Mouse (Mus musculus): ENCODE data around the gene Nckap5. TPM values are rescaled to one million over a fixed set of nuclear protein-coding genes. Genes with fewer than 3 reads are reported as not detected.

The Nckap5 gene
- polyA plus RNA-seq, 1 experiment: 3.1 TPM

GRCm38 (mm10) chr1:126557791-126558294, 272.8 kb downstream of the Nckap5 start:
- Histone ChIP-seq H3K27me3 (replicated peaks; ENCODE audit: control insufficient read depth, insufficient read depth, low read length) (no peaks in the 10 kb centered on the region), H3K4me3 (ENCODE audit: insufficient read depth, low read depth, low read length) (no peak overlapping the region), H3K27ac (ENCODE audit: insufficient read depth, low read depth, low read length) (no peak overlapping the region), H3K4me1 (ENCODE audit: control insufficient read depth, insufficient read depth, low read length) (no peaks in the 10 kb centered on the region), H3K36me3 (ENCODE audit: control insufficient read depth, insufficient read depth, low read length) (no peaks in the 10 kb centered on the region)
- TF ChIP-seq POLR2A (IDR thresholded peaks at IDR 0.05; ENCODE audit: low read depth, low read length) (no peak), CTCF (conservative IDR thresholded peaks at IDR 0.05; ENCODE audit: insufficient read depth, insufficient read length, low read depth, low read length) (no peak)
- WGBS: 73% methylated on average over 12 of the region's 12 CpGs
- DNase-seq: no peak

GRCm38 (mm10) chr1:126547979-126548378, 282.6 kb downstream of the Nckap5 start:
- no peak for DNase-seq
- WGBS: 67% methylated on average over 7 of the region's 7 CpGs
- Histone ChIP-seq H3K36me3 (ENCODE audit: control insufficient read depth, insufficient read depth, low read length) (no peaks in the 10 kb centered on the region), H3K27ac (ENCODE audit: insufficient read depth, low read depth, low read length) (no peak overlapping the region), H3K4me3 (ENCODE audit: insufficient read depth, low read depth, low read length) (no peak overlapping the region), H3K4me1 (ENCODE audit: control insufficient read depth, insufficient read depth, low read length) (no peaks in the 10 kb centered on the region), H3K27me3 (replicated peaks; ENCODE audit: control insufficient read depth, insufficient read depth, low read length) (no peaks in the 10 kb centered on the region)
- TF ChIP-seq CTCF (conservative IDR thresholded peaks at IDR 0.05; ENCODE audit: insufficient read depth, insufficient read length, low read depth, low read length) (no peak), POLR2A (IDR thresholded peaks at IDR 0.05; ENCODE audit: low read depth, low read length) (no peak)

GRCm38 (mm10) chr1:126544471-126544870, 286.1 kb downstream of the Nckap5 start:
- 63% methylated on average over 4 of the region's 4 CpGs for WGBS
- H3K27me3 ChIP-seq (replicated peaks; ENCODE audit: control insufficient read depth, insufficient read depth, low read length): no peaks in the 10 kb centered on the region
- no peak for TF ChIP-seq POLR2A (IDR thresholded peaks at IDR 0.05; ENCODE audit: low read depth, low read length)
- no peak for TF ChIP-seq CTCF (conservative IDR thresholded peaks at IDR 0.05; ENCODE audit: insufficient read depth, insufficient read length, low read depth, low read length)
- H3K4me1 ChIP-seq (ENCODE audit: control insufficient read depth, insufficient read depth, low read length): no peaks in the 10 kb centered on the region
- DNase-seq: no peak
- no peak overlapping the region for H3K4me3 ChIP-seq (ENCODE audit: insufficient read depth, low read depth, low read length)
- H3K27ac ChIP-seq (ENCODE audit: insufficient read depth, low read depth, low read length): no peak overlapping the region
- H3K36me3 ChIP-seq (ENCODE audit: control insufficient read depth, insufficient read depth, low read length): no peaks in the 10 kb centered on the region

- no peaks in the 10 kb centered on the region for H3K36me3 ChIP-seq (ENCODE audit: control insufficient read depth, insufficient read depth, low read length)
- TF ChIP-seq CTCF (conservative IDR thresholded peaks at IDR 0.05; ENCODE audit: insufficient read depth, insufficient read length, low read depth, low read length) (no peak), POLR2A (IDR thresholded peaks at IDR 0.05; ENCODE audit: low read depth, low read length) (no peak)
- no peak overlapping the region for H3K4me3 ChIP-seq (ENCODE audit: insufficient read depth, low read depth, low read length)
- H3K27ac ChIP-seq (ENCODE audit: insufficient read depth, low read depth, low read length): no peak overlapping the region
- H3K27me3 ChIP-seq (replicated peaks; ENCODE audit: control insufficient read depth, insufficient read depth, low read length): no peaks in the 10 kb centered on the region
- WGBS: 70% methylated on average over 6 of the region's 6 CpGs
- DNase-seq: no peak
- H3K4me1 ChIP-seq (ENCODE audit: control insufficient read depth, insufficient read depth, low read length): no peaks in the 10 kb centered on the region
Measured at GRCm38 (mm10) chr1:126537223-126537757, 293.3 kb downstream of the Nckap5 start.

- Histone ChIP-seq H3K27ac (ENCODE audit: insufficient read depth, low read depth, low read length) (no peak overlapping the region), H3K4me3 (ENCODE audit: insufficient read depth, low read depth, low read length) (no peak overlapping the region), H3K36me3 (ENCODE audit: control insufficient read depth, insufficient read depth, low read length) (no peaks in the 10 kb centered on the region), H3K27me3 (replicated peaks; ENCODE audit: control insufficient read depth, insufficient read depth, low read length) (no peaks in the 10 kb centered on the region), H3K4me1 (ENCODE audit: control insufficient read depth, insufficient read depth, low read length) (no peaks in the 10 kb centered on the region)
- 67% methylated on average over 1 of the region's 1 CpGs for WGBS
- no peak for DNase-seq
- TF ChIP-seq POLR2A (IDR thresholded peaks at IDR 0.05; ENCODE audit: low read depth, low read length) (no peak), CTCF (conservative IDR thresholded peaks at IDR 0.05; ENCODE audit: insufficient read depth, insufficient read length, low read depth, low read length) (no peak)
Measured at GRCm38 (mm10) chr1:126535527-126535926, 295.1 kb downstream of the Nckap5 start.

GRCm38 (mm10) chr1:126534046-126534445, 296.6 kb downstream of the Nckap5 start:
- TF ChIP-seq CTCF (conservative IDR thresholded peaks at IDR 0.05; ENCODE audit: insufficient read depth, insufficient read length, low read depth, low read length) (no peak), POLR2A (IDR thresholded peaks at IDR 0.05; ENCODE audit: low read depth, low read length) (no peak)
- H3K27ac ChIP-seq (ENCODE audit: insufficient read depth, low read depth, low read length): no peak overlapping the region
- no peaks in the 10 kb centered on the region for H3K27me3 ChIP-seq (replicated peaks; ENCODE audit: control insufficient read depth, insufficient read depth, low read length)
- H3K36me3 ChIP-seq (ENCODE audit: control insufficient read depth, insufficient read depth, low read length): no peaks in the 10 kb centered on the region
- H3K4me3 ChIP-seq (ENCODE audit: insufficient read depth, low read depth, low read length): no peak overlapping the region
- WGBS: 78% methylated on average over 2 of the region's 2 CpGs
- DNase-seq: no peak
- no peaks in the 10 kb centered on the region for H3K4me1 ChIP-seq (ENCODE audit: control insufficient read depth, insufficient read depth, low read length)

- H3K4me1 ChIP-seq (ENCODE audit: control insufficient read depth, insufficient read depth, low read length): no peaks in the 10 kb centered on the region
- WGBS: 89% methylated on average over 7 of the region's 7 CpGs
- DNase-seq: no peak
- H3K36me3 ChIP-seq (ENCODE audit: control insufficient read depth, insufficient read depth, low read length): no peaks in the 10 kb centered on the region
- H3K27me3 ChIP-seq (replicated peaks; ENCODE audit: control insufficient read depth, insufficient read depth, low read length): no peaks in the 10 kb centered on the region
- TF ChIP-seq POLR2A (IDR thresholded peaks at IDR 0.05; ENCODE audit: low read depth, low read length): no peak
- TF ChIP-seq CTCF (conservative IDR thresholded peaks at IDR 0.05; ENCODE audit: insufficient read depth, insufficient read length, low read depth, low read length): no peak
- no peak overlapping the region for H3K4me3 ChIP-seq (ENCODE audit: insufficient read depth, low read depth, low read length)
- H3K27ac ChIP-seq (ENCODE audit: insufficient read depth, low read depth, low read length): no peak overlapping the region
Measured at GRCm38 (mm10) chr1:126528043-126528598, 302.5 kb downstream of the Nckap5 start.
